Mouse (Mus musculus) liver, postnatal 0 days (tissue): ENCODE measurements around the gene Vcp. TPM values are rescaled to one million over a fixed set of nuclear protein-coding genes. Genes with fewer than 3 reads are reported as not detected.

Experiments
- ATAC-seq: fragments of 200-750 bp; cut with Nextera tagmentation; 2 replicates; pipeline ENCODE4 v1.8.0; 2017; ENCODE audit warnings: mild to moderate bottlenecking, moderate library complexity
- DNase-seq: peaks from one replicate; pipeline ENCODE4 v3.0.0-alpha.2; 2016
- H3K27ac ChIP-seq: fragments of 300-500 bp; sonication (generic); 2 replicates; pipeline ENCODE4 v1.5.1; 2014; ENCODE audit warnings: antibody characterized with exemption, moderate library complexity, mild to moderate bottlenecking, low read depth
- H3K27me3 ChIP-seq: fragments of 300-500 bp; sonication (generic); 2 replicates; pipeline ENCODE4 v1.6.1; 2014; ENCODE audit warnings: low read length, control low read depth, mixed read lengths; ENCODE audit not compliant: insufficient read depth
- H3K36me3 ChIP-seq: fragments of 300-500 bp; sonication (generic); replicated peaks from 2 replicates; pipeline ENCODE4 v1.6.1; 2014; ENCODE audit warnings: mild to moderate bottlenecking, control low read depth, low read length, moderate library complexity, mixed read lengths; ENCODE audit not compliant: insufficient read depth
- H3K4me1 ChIP-seq: fragments of 300-500 bp; sonication (generic); 2 replicates; pipeline ENCODE4 v1.6.1; 2014; ENCODE audit warnings: antibody characterized with exemption, mild to moderate bottlenecking, control low read depth; ENCODE audit not compliant: insufficient read depth
- H3K4me2 ChIP-seq: fragments of 300-500 bp; sonication (generic); 2 replicates; pipeline ENCODE4 v1.6.1; 2014; ENCODE audit warnings: low read depth, mild to moderate bottlenecking, low read length, moderate library complexity, mixed read lengths
- H3K4me3 ChIP-seq: fragments of 300-500 bp; sonication (generic); 2 replicates; pipeline ENCODE4 v1.5.1; 2014; ENCODE audit warnings: low read depth, low read length
- H3K9ac ChIP-seq: fragments of 300-500 bp; sonication (generic); replicated peaks from 2 replicates; pipeline ENCODE4 v1.6.1; 2014; ENCODE audit warnings: mild to moderate bottlenecking, moderate library complexity
- H3K9me3 ChIP-seq: fragments of 300-500 bp; sonication (generic); 2 replicates; pipeline ENCODE4 v1.6.1; 2016; ENCODE audit warnings: mild to moderate bottlenecking, control low read depth, low read length, mixed read lengths
- CTCF ChIP-seq: sonication (generic); IDR thresholded peaks from 2 replicates; pipeline ENCODE4 v1.5.1; 2016; ENCODE audit warnings: antibody characterized with exemption, low read depth
- EP300 ChIP-seq: IDR thresholded peaks from 2 replicates; pipeline ENCODE4 v1.6.1; 2016; ENCODE audit warnings: antibody characterized with exemption, low read depth, mild to moderate bottlenecking
- WGBS: fragments of 180-500 bp; shearing (Covaris S2); extraction: QIAGEN DNeasy Blood & Tissue Kit; methylation state at CpG from one replicate; pipeline ENCODE4 v1.1.7; 2014; ENCODE audit not compliant: insufficient replicate concordance; 5-methylcytosine and 5-hydroxymethylcytosine counted together
- polyA plus RNA-seq: library from polyadenylated mRNA; unstranded; fragments of >200 nt; fragmentation: Nextera tagmentation; extraction: Ambion mirVana; gene quantifications from 2 replicates; pipeline ENCODE4 v1.2.1, GENCODE M21; 2015

The Vcp gene
- polyA plus RNA-seq, 1 experiment from 2014 or later = 145 TPM

DNA sequence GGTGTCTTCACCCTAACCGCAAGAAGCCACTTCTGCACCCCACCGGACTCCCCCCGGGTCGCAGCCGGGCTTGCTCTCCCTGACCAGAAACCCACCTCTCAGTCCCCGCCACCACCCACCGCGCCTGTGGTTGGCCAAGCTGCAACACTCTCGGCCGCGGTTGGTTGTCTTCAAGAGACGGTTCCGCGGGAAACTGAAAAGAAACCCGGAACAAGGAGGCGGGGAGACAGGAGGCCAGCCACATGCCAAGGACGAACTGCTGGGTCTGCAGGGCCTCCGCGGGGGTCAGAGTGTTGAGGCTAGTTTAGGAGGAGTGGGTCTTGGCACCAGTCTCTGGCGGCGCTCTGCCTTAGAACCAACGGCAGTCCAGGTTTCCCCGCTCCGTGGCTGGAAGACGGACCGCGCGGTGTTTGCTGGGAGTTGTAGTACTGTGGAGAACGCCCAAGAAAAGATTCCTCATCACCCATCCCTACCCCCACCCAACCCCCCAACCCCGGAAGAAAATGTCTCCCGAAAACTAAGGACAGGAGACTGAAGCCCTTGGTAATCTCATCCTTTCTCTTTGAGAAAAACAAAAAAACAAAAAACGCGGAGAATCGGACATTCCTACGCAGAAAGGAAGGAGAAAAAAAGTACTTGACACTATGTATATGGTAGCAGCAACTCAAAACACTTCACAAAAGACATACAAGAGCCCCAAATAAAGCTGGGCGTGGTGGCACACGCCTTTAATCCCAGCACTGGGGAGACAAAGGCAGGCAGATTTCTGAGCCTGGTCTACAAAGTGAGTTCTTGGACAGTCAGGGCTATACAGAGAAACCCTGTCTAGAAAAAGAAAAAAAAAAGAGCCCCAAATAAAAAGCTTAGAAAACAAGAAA, 10.1 kb upstream of the Vcp start, which contains the start of gene Fancg:
Gene Fancg (minus strand): TSS at position 346 of the 878 bp plus-strand sequence.
- H3K9ac ChIP-seq = peak within 1 kb of the TSS; percentile 84
- no peaks in the 10 kb centered on the region for H3K36me3 ChIP-seq
- DNase-seq = peak; percentile 82
- peak within 1 kb of the TSS; percentile 61 for H3K27ac ChIP-seq
- H3K4me3 ChIP-seq = peak within 1 kb of the TSS; percentile 88
- peaks cover 6% of the 10 kb centered on the region; the same call in 1 of the 2 replicates for H3K4me1 ChIP-seq
- peak within 1 kb of the TSS; percentile 96 for H3K4me2 ChIP-seq
- under 1% methylated on average over 37 of the region's 37 CpGs for WGBS
- peak; percentile 83 for ATAC-seq
- no peaks in the 10 kb centered on the region for H3K9me3 ChIP-seq
- TF ChIP-seq EP300 (no peak), CTCF (no peak)
- no peaks in the 10 kb centered on the region for H3K27me3 ChIP-seq

DNA sequence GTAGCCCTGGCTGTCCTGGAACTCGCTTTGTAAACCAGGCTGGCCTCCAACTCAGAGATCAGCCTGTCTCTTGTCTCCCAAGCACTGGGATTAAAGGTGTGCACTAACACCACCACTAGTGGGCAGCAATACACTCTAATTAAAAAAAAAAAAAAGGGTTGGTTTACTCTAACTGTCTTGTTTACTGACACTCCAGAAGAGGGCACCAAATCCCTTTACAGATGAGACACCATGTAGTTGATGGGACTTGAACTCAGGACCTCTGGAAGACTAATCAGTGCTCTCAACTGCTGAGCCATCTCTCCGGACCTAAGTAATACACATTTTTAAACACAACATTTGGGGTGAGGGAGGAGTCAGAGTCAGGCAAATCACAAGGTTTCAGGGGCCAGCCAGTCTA, 5.5 kb upstream of the Vcp start:
- ATAC-seq (peak; percentile 52), DNase-seq (no peak)
- no peak overlapping the region for H3K9ac ChIP-seq
- no peak overlapping the region for H3K4me3 ChIP-seq
- WGBS = 59% methylated on average over 2 of the region's 2 CpGs
- no peak overlapping the region for H3K4me2 ChIP-seq
- H3K4me1 ChIP-seq = peaks cover 6% of the 10 kb centered on the region; the same call in 1 of the 2 replicates
- H3K36me3 ChIP-seq = no peaks in the 10 kb centered on the region; the same call in 1 of the 2 replicates
- TF ChIP-seq EP300 (no peak), CTCF (peak; percentile 82)
- no peaks in the 10 kb centered on the region for H3K27me3 ChIP-seq
- H3K27ac ChIP-seq = no peak overlapping the region
- H3K9me3 ChIP-seq = no peaks in the 10 kb centered on the region

DNA sequence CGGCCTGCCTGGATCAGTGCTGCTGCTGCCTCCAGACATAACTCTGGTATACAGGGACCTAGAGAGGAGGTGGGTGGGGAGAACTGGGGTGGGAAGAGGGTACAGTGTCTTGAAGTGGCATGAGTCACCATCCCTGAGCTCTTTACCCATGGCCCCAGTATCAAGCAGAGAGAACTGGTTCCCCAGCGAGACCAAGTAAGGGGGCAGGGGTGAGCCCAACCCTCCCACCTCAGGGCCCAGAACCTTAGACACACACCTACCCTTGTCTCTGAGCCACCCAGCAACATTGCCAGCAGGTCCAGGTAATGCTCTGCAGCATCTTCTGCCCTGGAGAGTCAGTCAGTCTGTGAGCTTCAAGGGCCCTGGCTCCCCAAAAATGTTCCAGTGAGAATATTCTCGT, 4.6 kb upstream of the Vcp start:
- TF ChIP-seq EP300 (no peak), CTCF (no peak)
- DNase-seq (no peak), ATAC-seq (no peak)
- no peak overlapping the region for H3K4me3 ChIP-seq
- H3K36me3 ChIP-seq = no peaks in the 10 kb centered on the region; the same call in 1 of the 2 replicates
- no peaks in the 10 kb centered on the region for H3K9me3 ChIP-seq
- H3K27ac ChIP-seq = no peak overlapping the region
- no peaks in the 10 kb centered on the region for H3K27me3 ChIP-seq
- H3K4me2 ChIP-seq = no peak overlapping the region
- 90% methylated on average over 3 of the region's 3 CpGs for WGBS
- H3K4me1 ChIP-seq = peaks cover 6% of the 10 kb centered on the region; the same call in 1 of the 2 replicates
- no peak overlapping the region for H3K9ac ChIP-seq

DNA sequence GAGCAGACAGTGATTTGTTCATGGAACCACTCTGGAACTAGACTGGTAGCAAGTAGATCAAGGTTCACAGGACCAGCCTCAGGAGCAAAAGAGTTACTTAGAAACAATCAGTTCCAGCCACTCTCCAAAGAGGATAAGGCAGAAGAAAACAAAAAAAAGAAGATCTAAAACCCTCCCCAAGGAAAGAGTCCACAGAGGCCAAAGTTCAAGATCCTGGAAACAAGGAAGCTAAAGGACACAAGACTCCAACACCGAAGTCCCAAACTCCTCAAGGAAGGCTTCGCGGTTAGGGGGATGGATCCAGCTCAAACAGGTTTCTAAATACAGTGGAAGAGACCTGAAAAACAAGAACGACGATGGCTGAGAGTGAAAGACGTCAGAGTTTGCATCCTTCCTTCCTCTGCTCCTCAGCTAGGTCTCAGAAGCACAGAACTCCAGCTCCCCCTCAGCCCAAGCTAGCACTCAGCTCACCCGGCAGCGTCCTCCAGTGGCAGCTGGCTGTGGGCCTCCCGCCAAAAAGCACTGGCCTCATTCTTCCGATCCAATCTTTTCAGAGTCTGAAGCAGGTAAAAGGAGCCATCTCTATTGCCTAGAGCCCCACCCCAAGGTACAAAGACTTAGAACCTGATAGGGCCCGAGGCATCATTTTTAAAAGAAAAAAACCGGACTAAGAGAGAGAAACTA, 2.6 kb upstream of the Vcp start:
- H3K4me1 ChIP-seq = peaks cover 12% of the 10 kb centered on the region
- no peak for DNase-seq
- no peak for ATAC-seq
- H3K4me2 ChIP-seq = no peak overlapping the region
- WGBS = 80% methylated on average over 12 of the region's 12 CpGs
- H3K4me3 ChIP-seq = no peak overlapping the region
- H3K9ac ChIP-seq = no peak overlapping the region
- no peaks in the 10 kb centered on the region for H3K9me3 ChIP-seq
- H3K27me3 ChIP-seq = no peaks in the 10 kb centered on the region
- H3K27ac ChIP-seq = no peak overlapping the region
- TF ChIP-seq EP300 (no peak), CTCF (no peak)
- H3K36me3 ChIP-seq = no peaks in the 10 kb centered on the region; the same call in 1 of the 2 replicates

DNA sequence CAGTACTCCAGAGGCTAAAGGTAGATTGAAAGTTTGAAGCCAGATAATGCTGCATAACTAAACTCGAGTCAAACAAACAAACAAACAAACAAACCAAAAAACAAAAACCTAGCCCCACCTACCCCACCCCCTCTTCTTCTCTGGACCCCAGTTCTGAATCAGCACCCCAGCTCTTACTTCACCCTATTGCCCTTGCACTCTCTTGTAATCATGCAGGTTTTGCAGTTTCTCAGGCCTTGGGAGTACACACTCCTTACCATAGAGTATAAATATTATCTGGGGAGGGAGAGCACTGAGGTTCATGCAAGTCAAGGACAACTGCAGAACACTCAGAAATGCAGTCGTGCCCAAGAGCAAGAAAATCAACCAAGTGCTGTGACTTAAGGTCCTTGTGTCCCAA, 965 bp upstream of the Vcp start:
- Histone ChIP-seq H3K4me1 (peaks cover 19% of the 10 kb centered on the region), H3K4me2 (no peak overlapping the region), H3K27ac (no peak overlapping the region), H3K36me3 (peaks cover 4% of the 10 kb centered on the region), H3K4me3 (no peak overlapping the region), H3K27me3 (no peaks in the 10 kb centered on the region), H3K9ac (no peak overlapping the region), H3K9me3 (no peaks in the 10 kb centered on the region)
- TF ChIP-seq EP300 (no peak), CTCF (no peak)
- WGBS = 85% methylated on average over 2 of the region's 2 CpGs
- ATAC-seq (no peak), DNase-seq (no peak)
